Mouse (Mus musculus) kidney, postnatal 0 days (tissue): ENCODE results near the gene Slc9a3r1. TPM values are rescaled to one million over a fixed set of nuclear protein-coding genes. Genes with fewer than 3 reads are reported as not detected.
A peak's percentile ranks its signal among the peaks of the same experiment; 100 is the strongest.

Experiments used
- ATAC-seq: fragments of 200-750 bp; cut with Nextera tagmentation; replicated peaks from 2 replicates; pipeline ENCODE4 v1.8.0; 2017; ENCODE audit warnings: low read depth, moderate number of reproducible peaks, moderate TSS enrichment, moderate library complexity; ENCODE audit not compliant: low FRiP score
- DNase-seq: peaks from one replicate; pipeline ENCODE4 v3.0.0-alpha.2; 2016; ENCODE audit warnings: low spot score
- H3K27ac ChIP-seq: fragments of 300-500 bp; sonication (generic); 2 replicates; pipeline ENCODE4 v1.5.1; 2014; ENCODE audit warnings: mild to moderate bottlenecking
- H3K27me3 ChIP-seq: fragments of 300-500 bp; sonication (generic); 2 replicates; pipeline ENCODE4 v1.6.1; 2014; ENCODE audit warnings: low read length, mixed read lengths; ENCODE audit not compliant: insufficient read depth
- H3K36me3 ChIP-seq: fragments of 300-500 bp; sonication (generic); 2 replicates; pipeline ENCODE4 v1.6.1; 2014; ENCODE audit warnings: low read length, mixed read lengths; ENCODE audit not compliant: insufficient read depth
- H3K4me1 ChIP-seq: fragments of 300-500 bp; sonication (generic); replicated peaks from 2 replicates; pipeline ENCODE4 v1.6.1; 2014; ENCODE audit warnings: antibody characterized with exemption, low read length, mixed read lengths; ENCODE audit not compliant: insufficient read depth
- H3K4me2 ChIP-seq: fragments of 300-500 bp; sonication (generic); 2 replicates; pipeline ENCODE4 v1.6.1; 2014; ENCODE audit warnings: mild to moderate bottlenecking, low read length, moderate library complexity, mixed read lengths
- H3K4me3 ChIP-seq: fragments of 300-500 bp; sonication (generic); replicated peaks from 2 replicates; pipeline ENCODE4 v1.5.1; 2014; ENCODE audit warnings: low read depth, low read length
- H3K9ac ChIP-seq: fragments of 300-500 bp; sonication (generic); 2 replicates; pipeline ENCODE4 v1.6.1; 2014; ENCODE audit warnings: low read depth, low read length
- H3K9me3 ChIP-seq: fragments of 300-500 bp; sonication (generic); replicated peaks from 2 replicates; pipeline ENCODE4 v1.6.1; 2016; ENCODE audit warnings: low read length, inconsistent platforms, mixed read lengths
- CTCF ChIP-seq: IDR thresholded peaks from 2 replicates; pipeline ENCODE4 v1.5.1; 2016; ENCODE audit warnings: antibody characterized with exemption, low read depth, mild to moderate bottlenecking, moderate library complexity
- WGBS: fragments of 180-500 bp; shearing (Covaris S2); extraction: QIAGEN DNeasy Blood & Tissue Kit; methylation state at CpG from one replicate; pipeline ENCODE4 v1.1.7; 2014; 5-methylcytosine and 5-hydroxymethylcytosine counted together
- polyA plus RNA-seq: library from polyadenylated mRNA; unstranded; fragments of >200 nt; fragmentation: Nextera tagmentation; extraction: Ambion mirVana; gene quantifications from 2 replicates; pipeline ENCODE4 v1.2.1, GENCODE M21; 2015

The Slc9a3r1 gene
- polyA plus RNA-seq, 1 experiment from 2014 or later = 163 TPM

GRCm38 (mm10) chr11:115138597-115139262 lies 24.4 kb upstream of the Slc9a3r1 start:
- no peaks in the 10 kb centered on the region for H3K36me3 ChIP-seq
- H3K27ac ChIP-seq = no peak overlapping the region
- H3K4me3 ChIP-seq = no peak overlapping the region
- no peak overlapping the region for H3K9ac ChIP-seq
- no peak overlapping the region for H3K4me2 ChIP-seq
- H3K4me1 ChIP-seq = no peaks in the 10 kb centered on the region
- H3K27me3 ChIP-seq = no peaks in the 10 kb centered on the region
- no peaks in the 10 kb centered on the region for H3K9me3 ChIP-seq
- no peak for DNase-seq
- no peak for TF ChIP-seq CTCF
- ATAC-seq = no peak
- WGBS = 73% methylated on average over 5 of the region's 5 CpGs

GRCm38 (mm10) chr11:115141970-115142369 lies 21.2 kb upstream of the Slc9a3r1 start:
- Histone ChIP-seq H3K4me2 (no peak overlapping the region), H3K9me3 (no peaks in the 10 kb centered on the region), H3K9ac (no peak overlapping the region), H3K4me3 (no peak overlapping the region), H3K27me3 (no peaks in the 10 kb centered on the region), H3K4me1 (no peaks in the 10 kb centered on the region), H3K27ac (no peak overlapping the region), H3K36me3 (no peaks in the 10 kb centered on the region)
- WGBS = 76% methylated on average over 2 of the region's 2 CpGs
- TF ChIP-seq CTCF = no peak
- ATAC-seq (no peak), DNase-seq (no peak)

GRCm38 (mm10) chr11:115147813-115148212 lies 15.3 kb upstream of the Slc9a3r1 start:
- ATAC-seq (no peak), DNase-seq (no peak)
- no peak overlapping the region for H3K4me3 ChIP-seq
- H3K36me3 ChIP-seq = no peaks in the 10 kb centered on the region
- no peaks in the 10 kb centered on the region for H3K27me3 ChIP-seq
- no peak overlapping the region for H3K27ac ChIP-seq
- no peaks in the 10 kb centered on the region for H3K9me3 ChIP-seq
- no peak for TF ChIP-seq CTCF
- H3K4me1 ChIP-seq = no peaks in the 10 kb centered on the region
- H3K4me2 ChIP-seq = no peak overlapping the region
- WGBS = 74% methylated on average over 4 of the region's 4 CpGs
- H3K9ac ChIP-seq = no peak overlapping the region

- WGBS = 45% methylated on average over 6 of the region's 6 CpGs
- no peak overlapping the region for H3K4me3 ChIP-seq
- H3K27ac ChIP-seq = no peak overlapping the region
- H3K9ac ChIP-seq = no peak overlapping the region
- no peak for TF ChIP-seq CTCF
- H3K9me3 ChIP-seq = no peaks in the 10 kb centered on the region
- ATAC-seq = no peak
- no peak for DNase-seq
- H3K36me3 ChIP-seq = no peaks in the 10 kb centered on the region
- no peak overlapping the region for H3K4me2 ChIP-seq
- 0 out of 2 replicates have a peak, but pooled peaks cover 3% of the 10 kb centered on the region for H3K4me1 ChIP-seq
- no peaks in the 10 kb centered on the region for H3K27me3 ChIP-seq
These were observed 12.3 kb upstream of the Slc9a3r1 start for GRCm38 (mm10) chr11:115150741-115151254.

GRCm38 (mm10) chr11:115151755-115152429 lies 11.2 kb upstream of the Slc9a3r1 start:
- TF ChIP-seq CTCF = no peak
- WGBS = 5% methylated on average over 15 of the region's 15 CpGs
- DNase-seq (peak; percentile 82), ATAC-seq (peak; percentile 53)
- 0 out of 2 replicates have a peak, but pooled peaks cover 3% of the 10 kb centered on the region for H3K4me1 ChIP-seq
- H3K9me3 ChIP-seq = no peaks in the 10 kb centered on the region
- peak overlapping the region; percentile 20 for H3K4me3 ChIP-seq
- H3K27ac ChIP-seq = no peak overlapping the region
- peak overlapping the region; percentile 50 for H3K4me2 ChIP-seq
- H3K9ac ChIP-seq = 0 out of 2 replicates have a peak overlapping the region, but pooled peaks have one; percentile 19
- H3K27me3 ChIP-seq = no peaks in the 10 kb centered on the region
- no peaks in the 10 kb centered on the region for H3K36me3 ChIP-seq

- no peak for ATAC-seq
- DNase-seq = no peak
- Histone ChIP-seq H3K27ac (no peak overlapping the region), H3K4me2 (no peak overlapping the region), H3K4me1 (0 out of 2 replicates have a peak, but pooled peaks cover 3% of the 10 kb centered on the region), H3K9ac (no peak overlapping the region), H3K36me3 (no peaks in the 10 kb centered on the region), H3K4me3 (no peak overlapping the region), H3K27me3 (no peaks in the 10 kb centered on the region), H3K9me3 (no peaks in the 10 kb centered on the region)
- 80% methylated on average over 9 of the region's 9 CpGs for WGBS
- TF ChIP-seq CTCF = no peak
These were observed 10.1 kb upstream of the Slc9a3r1 start for GRCm38 (mm10) chr11:115153088-115153487.
